Mouse (Mus musculus) olfactory bulb, adult 2 months (tissue): ENCODE results near the gene Stra8.

ENCODE experiments used
- CTCF ChIP-seq: fragments of 200-500 bp; IDR thresholded peaks from 2 replicates; pipeline ENCODE4 v1.5.1; 2012; ENCODE audit warnings: low read depth, mild to moderate bottlenecking, low read length, moderate library complexity; ENCODE audit not compliant: insufficient read depth
- POLR2A ChIP-seq: fragments of 200-500 bp; IDR thresholded peaks from 2 replicates; pipeline ENCODE4 v1.6.1; 2012; ENCODE audit warnings: mild to moderate bottlenecking, low read depth, low read length, moderate library complexity; ENCODE audit not compliant: insufficient read depth

DNA sequence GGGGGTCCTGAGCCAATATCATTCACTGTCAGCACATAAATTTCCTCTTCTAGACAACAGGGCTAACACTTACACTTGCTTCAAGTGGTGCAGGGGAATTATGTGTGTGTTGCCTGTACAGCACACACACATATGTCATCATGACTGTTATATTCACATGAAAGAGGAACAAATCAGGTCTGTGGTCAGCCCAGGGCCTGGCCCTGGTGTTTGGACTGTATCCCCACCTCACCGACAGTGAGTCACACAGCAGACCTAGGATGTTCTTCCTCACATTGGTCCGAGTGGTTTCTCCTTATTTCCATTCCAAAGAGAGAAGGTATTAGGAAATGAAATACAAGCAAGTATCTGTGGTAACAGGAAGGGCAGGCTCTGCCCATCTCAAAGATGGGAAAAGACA is 44.6 kb downstream of the Stra8 start:
- TF ChIP-seq POLR2A: no peak
- TF ChIP-seq CTCF: no peak
